Mouse (Mus musculus) spleen, adult 2 months (tissue): Measurements from ENCODE around the gene Cd3d. TPM values are rescaled to one million over a fixed set of nuclear protein-coding genes. Genes with fewer than 3 reads are reported as not detected.

Experiments used
- DNase-seq, 2 experiments: peaks; one replicate each; pipeline versions ENCODE4 v3.0.0 to v3.0.0-alpha.2; 2012 to 2021; ENCODE audit warnings: low spot score in 2 of 2, low read depth in 1 of 2
- H3K27ac ChIP-seq: fragments of 200-500 bp; 2 replicates; pipeline ENCODE4 v1.5.1; 2012; ENCODE audit warnings: low read length, inconsistent platforms; ENCODE audit not compliant: insufficient read depth
- H3K27me3 ChIP-seq: fragments of 200-500 bp; 2 replicates; pipeline ENCODE4 v1.6.1; 2012; ENCODE audit warnings: mild to moderate bottlenecking, moderate library complexity, low read length, inconsistent platforms; ENCODE audit not compliant: control insufficient read depth, insufficient read depth
- H3K36me3 ChIP-seq: fragments of 200-500 bp; 2 replicates; pipeline ENCODE4 v1.6.1; 2012; ENCODE audit warnings: mild to moderate bottlenecking, low read length, inconsistent platforms; ENCODE audit not compliant: control insufficient read depth, insufficient read depth
- H3K4me1 ChIP-seq: fragments of 200-500 bp; 2 replicates; pipeline ENCODE4 v1.6.1; 2011; ENCODE audit warnings: inconsistent platforms; ENCODE audit not compliant: control insufficient read depth, insufficient read depth, insufficient read length
- H3K4me3 ChIP-seq: fragments of 200-500 bp; 2 replicates; pipeline ENCODE4 v1.5.1; 2011; ENCODE audit warnings: mild to moderate bottlenecking, inconsistent platforms; ENCODE audit not compliant: insufficient read depth, insufficient read length; ENCODE audit errors: extremely low read depth
- CTCF ChIP-seq: fragments of 200-500 bp; IDR thresholded peaks from 2 replicates; pipeline ENCODE4 v1.5.1; 2011; ENCODE audit warnings: mild to moderate bottlenecking, inconsistent platforms; ENCODE audit not compliant: insufficient read depth, insufficient read length, insufficient replicate concordance; ENCODE audit errors: extremely low read depth
- POLR2A ChIP-seq: fragments of 200-500 bp; IDR thresholded peaks from 2 replicates; pipeline ENCODE4 v1.6.1; 2011; ENCODE audit warnings: low read depth, low read length, inconsistent platforms
- WGBS: fragments of 180-500 bp; shearing (Covaris S2); methylation state at CpG from one replicate; pipeline ENCODE4 v1.1.7; 2018; 5-methylcytosine and 5-hydroxymethylcytosine counted together
- polyA plus RNA-seq: library from polyadenylated mRNA; depleted of rRNA; stranded (reverse); fragments of >200 nt; gene quantifications from 2 replicates; pipeline ENCODE4 v1.2.3, GENCODE M21; 2012

The Cd3d gene
- polyA plus RNA-seq, 1 experiment, result 24.0 TPM

- H3K27ac ChIP-seq, result peak overlapping the region; percentile 83
- no peak for DNase-seq
- no peaks in the 10 kb centered on the region for H3K36me3 ChIP-seq
- H3K4me1 ChIP-seq, result peaks cover 6% of the 10 kb centered on the region; the same call in 1 of the 2 replicates
- WGBS, result 80% methylated on average over 2 of the region's 2 CpGs
- no peaks in the 10 kb centered on the region for H3K27me3 ChIP-seq
- TF ChIP-seq CTCF, result no peak
- TF ChIP-seq POLR2A, result no peak
- H3K4me3 ChIP-seq, result no peak overlapping the region; the same call in 1 of the 2 replicates
These were observed 482 bp upstream of the Cd3d start for GRCm38 (mm10) chr9:44981104-44981503.

GRCm38 (mm10) chr9:44982081-44982480, 495 bp downstream of the Cd3d start:
- peak overlapping the region; percentile 92 for H3K27ac ChIP-seq

GRCm38 (mm10) chr9:44982531-44982930, 945 bp downstream of the Cd3d start:
- H3K36me3 ChIP-seq, result no peaks in the 10 kb centered on the region
- H3K27ac ChIP-seq, result peak overlapping the region; percentile 92
- no peak for TF ChIP-seq CTCF
- TF ChIP-seq POLR2A, result no peak
- WGBS, result 69% methylated on average over 3 of the region's 3 CpGs
- peaks cover 6% of the 10 kb centered on the region; the same call in 1 of the 2 replicates for H3K4me1 ChIP-seq
- H3K27me3 ChIP-seq, result no peaks in the 10 kb centered on the region
- no peak for DNase-seq
- H3K4me3 ChIP-seq, result peak overlapping the region; percentile 59

More at GRCm38 (mm10) chr9:44982081-44982480, 495 bp downstream of the Cd3d start:
- H3K27me3 ChIP-seq, result no peaks in the 10 kb centered on the region
- TF ChIP-seq POLR2A (no peak), CTCF (no peak)
- peaks cover 6% of the 10 kb centered on the region; the same call in 1 of the 2 replicates for H3K4me1 ChIP-seq
- 71% methylated on average over 8 of the region's 8 CpGs for WGBS
- H3K4me3 ChIP-seq, result peak overlapping the region; percentile 59
- no peak for DNase-seq
- H3K36me3 ChIP-seq, result no peaks in the 10 kb centered on the region

DNA sequence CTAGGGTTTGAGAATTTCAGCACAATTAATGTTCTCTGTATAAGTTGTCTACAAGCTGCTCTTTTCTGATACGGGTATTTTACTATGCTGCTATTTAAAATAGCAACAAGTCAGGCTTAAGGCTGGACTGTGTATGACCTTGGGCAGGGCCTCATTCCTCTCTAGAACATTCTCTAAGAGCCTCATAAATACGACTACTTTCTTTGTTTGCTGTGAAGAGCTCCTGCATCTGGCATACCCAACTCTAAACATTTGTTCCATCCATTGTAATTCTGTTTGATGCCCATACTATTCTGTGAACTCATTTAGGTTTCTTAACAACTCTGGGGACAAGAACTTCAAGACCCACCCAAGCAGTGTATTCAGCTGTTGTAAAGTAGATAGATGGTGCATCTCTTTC, 1.4 kb downstream of the Cd3d start:
- H3K36me3 ChIP-seq, result no peaks in the 10 kb centered on the region
- 74% methylated on average over 2 of the region's 2 CpGs for WGBS
- peak overlapping the region; percentile 59; the same call in 1 of the 2 replicates for H3K4me3 ChIP-seq
- H3K4me1 ChIP-seq, result peaks cover 6% of the 10 kb centered on the region; the same call in 1 of the 2 replicates
- no peak for DNase-seq
- TF ChIP-seq CTCF (no peak), POLR2A (no peak)
- peak overlapping the region; percentile 92; the same call in 1 of the 2 replicates for H3K27ac ChIP-seq
- H3K27me3 ChIP-seq, result no peaks in the 10 kb centered on the region

DNA sequence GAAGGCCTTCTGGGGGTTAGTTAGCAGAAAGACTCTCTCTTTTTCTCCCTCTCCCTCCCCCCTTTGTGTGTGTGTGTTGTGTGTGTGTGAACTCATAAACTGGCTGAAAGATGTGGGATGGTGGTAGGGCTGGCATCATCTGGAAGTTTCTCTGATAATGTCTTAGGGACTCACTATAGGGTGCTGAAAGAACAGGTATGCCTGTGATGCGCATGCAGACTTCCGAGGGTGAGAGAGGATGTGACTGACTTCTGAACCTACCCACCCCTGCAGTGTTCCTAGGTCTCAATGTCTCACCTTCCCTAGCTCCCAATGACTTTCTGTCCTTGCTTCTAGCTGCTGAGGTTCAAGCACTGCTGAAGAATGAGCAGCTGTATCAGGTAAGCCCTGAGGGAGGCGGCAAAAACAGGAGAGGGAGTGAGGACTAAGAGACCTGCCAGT, 4.2 kb downstream of the Cd3d start:
- Histone ChIP-seq H3K36me3 (no peaks in the 10 kb centered on the region), H3K4me1 (peaks cover 6% of the 10 kb centered on the region; the same call in 1 of the 2 replicates), H3K27ac (peak overlapping the region; percentile 93), H3K27me3 (no peaks in the 10 kb centered on the region), H3K4me3 (peak overlapping the region; percentile 59)
- 35% methylated on average over 3 of the region's 3 CpGs for WGBS
- TF ChIP-seq POLR2A (no peak), CTCF (no peak)
- DNase-seq, result no peak

DNA sequence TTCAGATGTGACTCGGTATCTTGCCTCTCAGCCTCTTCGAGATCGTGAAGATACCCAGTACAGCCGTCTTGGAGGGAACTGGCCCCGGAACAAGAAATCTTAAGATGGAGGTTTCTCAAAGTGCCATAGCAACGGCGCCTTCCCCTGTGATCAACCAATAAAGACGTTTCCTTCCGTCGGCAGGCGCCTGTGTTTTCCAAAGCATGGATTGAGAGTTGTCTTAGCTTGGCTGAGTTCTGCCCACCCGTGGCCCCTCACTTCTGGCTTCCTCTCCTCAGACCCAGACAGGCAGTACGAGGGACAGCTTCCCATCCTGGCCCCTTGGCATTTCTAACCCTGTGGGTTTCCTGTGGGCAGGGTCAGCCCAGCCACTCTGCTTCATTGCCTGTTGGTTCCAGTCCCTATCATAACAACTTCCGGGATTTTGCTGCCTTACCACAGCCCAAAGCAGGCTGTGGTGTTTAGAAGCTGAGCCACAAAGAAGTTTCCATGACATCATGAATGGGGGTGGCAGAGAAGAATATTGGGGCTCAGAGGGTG, 4.7 kb downstream of the Cd3d start:
- peak; percentile 81 to 99 for DNase-seq
- Histone ChIP-seq H3K27me3 (no peaks in the 10 kb centered on the region), H3K36me3 (no peaks in the 10 kb centered on the region), H3K4me1 (peaks cover 6% of the 10 kb centered on the region; the same call in 1 of the 2 replicates), H3K27ac (peak overlapping the region; percentile 93), H3K4me3 (peak overlapping the region; percentile 59)
- WGBS, result 1% methylated on average over 14 of the region's 14 CpGs
- TF ChIP-seq CTCF, result no peak
- TF ChIP-seq POLR2A, result peak; percentile 40

DNA sequence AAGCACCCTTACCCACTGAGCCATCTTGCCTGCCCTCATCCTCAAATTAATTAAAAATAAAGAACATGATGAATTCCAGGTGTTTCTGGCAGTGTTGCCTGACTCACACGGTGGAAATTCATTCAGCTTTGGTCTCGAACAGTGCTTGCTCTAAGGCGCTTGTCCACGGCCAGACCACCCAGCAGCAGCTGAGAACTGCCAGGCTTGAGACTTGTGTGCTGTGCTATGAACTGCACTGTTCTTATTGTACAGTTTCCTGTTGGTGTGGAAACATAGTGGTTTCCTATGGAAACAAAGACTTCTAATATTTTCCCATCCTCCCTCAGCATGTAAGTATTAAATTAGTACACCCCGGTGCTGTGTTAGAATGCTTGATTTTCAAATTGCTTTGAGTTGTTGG, 5.4 kb downstream of the Cd3d start:
- peaks cover 6% of the 10 kb centered on the region; the same call in 1 of the 2 replicates for H3K4me1 ChIP-seq
- no peak for TF ChIP-seq POLR2A
- no peak for TF ChIP-seq CTCF
- WGBS, result 13% methylated on average over 5 of the region's 5 CpGs
- no peaks in the 10 kb centered on the region for H3K36me3 ChIP-seq
- H3K27ac ChIP-seq, result peak overlapping the region; percentile 93
- H3K4me3 ChIP-seq, result no peak overlapping the region
- no peak for DNase-seq
- H3K27me3 ChIP-seq, result no peaks in the 10 kb centered on the region
